Mouse (Mus musculus): ENCODE results near the gene Flvcr2. TPM values are rescaled to one million over a fixed set of nuclear protein-coding genes. Genes with fewer than 3 reads are reported as not detected.
A peak's percentile ranks its signal among the peaks of the same experiment; 100 is the strongest.

Flvcr2 gene
- total and polyA plus RNA-seq, 3 experiments: 0.07 TPM; not detected in 2

DNA sequence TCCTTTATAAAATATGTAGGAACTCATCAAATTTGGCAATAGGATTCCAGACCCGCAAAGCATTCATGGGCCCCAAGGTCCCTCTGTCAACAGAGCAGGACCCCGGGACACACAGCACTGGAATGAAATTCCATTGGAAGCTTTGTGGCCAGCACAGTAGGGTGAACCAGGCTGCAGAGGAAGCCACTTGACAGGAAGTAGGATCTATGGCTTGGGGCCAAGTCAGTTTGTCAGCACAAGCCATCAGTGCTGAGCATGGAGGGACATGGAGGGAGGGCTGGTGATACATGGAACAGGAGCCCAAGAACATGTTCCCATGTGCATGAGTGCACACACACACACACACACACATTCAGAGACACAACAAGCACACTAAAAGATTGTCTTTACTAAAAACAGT, 10.1 kb upstream of the Flvcr2 start:
- DNase-seq (ENCODE audit: low read depth, low spot score): peak; percentile 32
- H3K79me2 ChIP-seq (ENCODE audit: control insufficient read depth, insufficient read depth, low read length, poor library complexity): no peaks in the 10 kb centered on the region
- H3K4me3 ChIP-seq (ENCODE audit: control insufficient read depth in 1 of 2, insufficient read depth in 1 of 2, low read depth in 2 of 2, low read length in 2 of 2): no peak overlapping the region
- no peaks in the 10 kb centered on the region for H3K36me3 ChIP-seq (ENCODE audit: control insufficient read depth in 1 of 2, insufficient read depth in 2 of 2, low read length in 2 of 2)
- H3K9ac ChIP-seq (ENCODE audit: control insufficient read depth, low read depth, low read length, poor library complexity, severe bottlenecking): no peak overlapping the region
- no peak overlapping the region for H3K27ac ChIP-seq (ENCODE audit: control insufficient read depth, low read depth, low read length)
- TF ChIP-seq TCF12 (IDR thresholded peaks at IDR 0.05; ENCODE audit: low read depth, low read length) (no peak), USF2 (IDR thresholded peaks at IDR 0.05; ENCODE audit: borderline replicate concordance in 1 of 2, insufficient read depth in 1 of 2, low read depth in 1 of 2, low read length in 2 of 2) (no peak), MYC (IDR thresholded peaks at IDR 0.05; ENCODE audit: low read depth, low read length) (no peak), MAZ (IDR thresholded peaks at IDR 0.05; ENCODE audit: low read depth, low read length) (no peak), MEF2A (IDR thresholded peaks at IDR 0.05; ENCODE audit: extremely low read depth, insufficient replicate concordance, low read depth, low read length, poor library complexity, severe bottlenecking) (no peak), NELFE (IDR thresholded peaks at IDR 0.05; ENCODE audit: low read depth, low read length) (no peak), SIN3A (IDR thresholded peaks at IDR 0.05; ENCODE audit: low read length) (no peak), BHLHE40 (IDR thresholded peaks at IDR 0.05; ENCODE audit: borderline replicate concordance, low read depth, low read length) (no peak), RAD21 (IDR thresholded peaks at IDR 0.05; ENCODE audit: low read depth, low read length) (no peak), NRF1 (IDR thresholded peaks at IDR 0.05; ENCODE audit: insufficient read depth, low read depth, low read length, poor library complexity, severe bottlenecking) (no peak), MYB (IDR thresholded peaks at IDR 0.05; ENCODE audit: low read depth, low read length) (no peak)
- H3K4me1 ChIP-seq (ENCODE audit: control insufficient read depth in 1 of 2, insufficient read depth in 2 of 2, low read length in 2 of 2): no peaks in the 10 kb centered on the region
- peaks cover 0 to 8% of the 10 kb centered on the region in 2 experiments for H3K27me3 ChIP-seq (ENCODE audit: control insufficient read depth in 1 of 2, insufficient read depth in 2 of 2, low read length in 2 of 2)
- no peaks in the 10 kb centered on the region for H3K9me3 ChIP-seq (replicated peaks; ENCODE audit: insufficient read depth, low read length)

DNA sequence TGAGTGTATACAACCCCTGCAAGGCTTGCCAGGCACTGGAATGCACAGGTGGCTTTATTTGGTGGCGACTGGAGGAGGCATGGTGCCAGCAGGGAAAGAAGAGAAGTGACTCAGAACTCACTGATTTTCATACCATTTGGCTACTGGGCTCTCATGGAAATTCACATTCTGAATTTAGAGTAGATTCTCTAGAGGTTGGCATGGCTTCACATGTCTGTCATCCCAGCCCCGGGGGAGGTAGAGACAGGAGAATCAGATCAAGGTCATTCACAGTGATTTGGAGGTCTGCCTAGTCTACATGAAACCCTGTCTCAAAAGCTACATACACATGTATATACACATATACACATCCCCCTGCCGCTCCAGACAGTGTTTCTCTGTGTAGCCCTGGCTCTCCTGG, 9.4 kb upstream of the Flvcr2 start:
- TF ChIP-seq USF1 (IDR thresholded peaks at IDR 0.05; ENCODE audit: low read depth, low read length) (no peak), TCF12 (IDR thresholded peaks at IDR 0.05; ENCODE audit: low read depth, low read length) (no peak), POLR2A (IDR thresholded peaks at IDR 0.05; ENCODE audit: control insufficient read depth in 1 of 2, insufficient read depth in 1 of 2, low read depth in 1 of 2, low read length in 2 of 2, poor library complexity in 1 of 2) (no peak), UBTF (IDR thresholded peaks at IDR 0.05; ENCODE audit: borderline replicate concordance, insufficient read depth, low read depth, low read length) (no peak), USF2 (IDR thresholded peaks at IDR 0.05; ENCODE audit: borderline replicate concordance in 1 of 2, insufficient read depth in 1 of 2, low read depth in 1 of 2, low read length in 2 of 2) (no peak), CTCF (IDR thresholded peaks at IDR 0.05 in 2 of 3, conservative IDR thresholded peaks at IDR 0.05 in 1 of 3; ENCODE audit: control insufficient read depth in 1 of 3, insufficient read depth in 1 of 3, low read depth in 2 of 3, low read length in 3 of 3, poor library complexity in 1 of 3, severe bottlenecking in 1 of 3) (no peak), ZNF384 (IDR thresholded peaks at IDR 0.05; ENCODE audit: low read depth, low read length) (no peak), KAT2A (conservative IDR thresholded peaks at IDR 0.05; ENCODE audit: low read depth, low read length) (no peak), JUND (IDR thresholded peaks at IDR 0.05; ENCODE audit: low read depth, low read length) (no peak), ZC3H11A (IDR thresholded peaks at IDR 0.05; ENCODE audit: low read depth, low read length) (no peak), SIN3A (IDR thresholded peaks at IDR 0.05; ENCODE audit: low read length) (no peak), ZMIZ1 (IDR thresholded peaks at IDR 0.05; ENCODE audit: low read depth, low read length) (no peak), EP300 (IDR thresholded peaks at IDR 0.05; ENCODE audit: low read depth in 1 of 2, low read length in 2 of 2) (no peak)
- H3K9ac ChIP-seq (ENCODE audit: control insufficient read depth, low read depth, low read length, poor library complexity, severe bottlenecking): no peak overlapping the region
- no peaks in the 10 kb centered on the region for H3K4me1 ChIP-seq (ENCODE audit: control insufficient read depth in 1 of 2, insufficient read depth in 2 of 2, low read length in 2 of 2)
- H3K27me3 ChIP-seq (ENCODE audit: control insufficient read depth in 1 of 2, insufficient read depth in 2 of 2, low read length in 2 of 2): peaks cover 3 to 6% of the 10 kb centered on the region in 2 experiments
- no peak overlapping the region for H3K4me3 ChIP-seq (ENCODE audit: control insufficient read depth in 1 of 2, insufficient read depth in 1 of 2, low read depth in 2 of 2, low read length in 2 of 2)
- DNase-seq (ENCODE audit: low read depth, low spot score): no peak
- H3K27ac ChIP-seq (ENCODE audit: control insufficient read depth, low read depth, low read length): no peak overlapping the region
- H3K9me3 ChIP-seq (replicated peaks; ENCODE audit: insufficient read depth, low read length): no peaks in the 10 kb centered on the region
- H3K36me3 ChIP-seq (ENCODE audit: control insufficient read depth in 1 of 2, insufficient read depth in 2 of 2, low read length in 2 of 2): no peaks in the 10 kb centered on the region
- no peaks in the 10 kb centered on the region for H3K79me2 ChIP-seq (ENCODE audit: control insufficient read depth, insufficient read depth, low read length, poor library complexity)

All from MEL (cell line).